Mouse (Mus musculus) ovary, adult 18-20 months (tissue): ENCODE results near the gene Gm49380.
"Not testable (repeated sequence)": the region's sequence is repeated elsewhere in the genome, so short reads cannot be mapped to it uniquely, and the experiment has no call there.

ENCODE experiments used
- DNase-seq: peaks from one replicate; pipeline ENCODE4 v3.0.0; 2022; ENCODE audit warnings: low spot score, mixed read lengths

Gene Gm49380

GRCm38 (mm10) chr9:44125026-44125425, 11.7 kb upstream of the Gm49380 start:
- no peak for DNase-seq

DNA sequence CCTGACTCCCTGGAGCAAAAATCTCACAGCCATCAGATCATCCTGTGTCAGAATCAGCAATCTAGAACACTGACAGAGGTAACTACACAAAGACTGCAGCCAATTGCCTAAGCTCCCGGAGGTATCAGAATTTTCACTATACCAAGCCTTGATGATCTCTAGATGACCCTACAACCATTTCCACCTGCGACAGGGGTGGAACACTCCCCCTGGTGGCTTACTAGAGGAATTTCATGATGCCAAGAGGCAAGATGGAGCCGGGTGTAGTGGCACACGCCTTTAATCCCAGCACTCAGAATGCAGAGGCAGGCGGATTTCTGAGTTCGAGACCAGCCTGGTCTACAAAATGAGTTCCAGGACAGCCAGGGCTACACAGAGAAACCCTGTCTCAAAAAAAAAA, 11.0 kb upstream of the Gm49380 start:
- no peak for DNase-seq

- no peak for DNase-seq
These were observed 6.7 kb upstream of the Gm49380 start for GRCm38 (mm10) chr9:44119948-44120465.

DNA sequence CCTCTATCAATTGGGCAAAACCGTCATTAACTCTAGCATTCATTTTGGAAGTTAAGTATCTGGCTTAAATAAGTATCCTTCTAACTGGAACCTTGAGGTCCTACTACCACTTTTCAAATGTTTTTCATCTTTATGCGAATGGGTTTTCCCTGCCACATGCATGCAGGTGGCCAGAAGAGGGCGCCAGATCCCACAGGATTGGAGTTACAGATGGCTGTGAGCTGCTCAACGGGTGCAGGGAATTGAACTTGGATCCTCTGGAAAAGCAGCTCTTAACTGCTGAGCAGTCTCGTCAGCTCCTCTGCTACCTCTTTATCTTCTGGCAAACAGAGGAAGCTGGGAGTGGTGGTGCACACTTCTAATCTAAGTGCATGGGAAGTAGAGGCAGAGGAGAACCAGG, 5.7 kb upstream of the Gm49380 start:
- DNase-seq, result no peak

DNA sequence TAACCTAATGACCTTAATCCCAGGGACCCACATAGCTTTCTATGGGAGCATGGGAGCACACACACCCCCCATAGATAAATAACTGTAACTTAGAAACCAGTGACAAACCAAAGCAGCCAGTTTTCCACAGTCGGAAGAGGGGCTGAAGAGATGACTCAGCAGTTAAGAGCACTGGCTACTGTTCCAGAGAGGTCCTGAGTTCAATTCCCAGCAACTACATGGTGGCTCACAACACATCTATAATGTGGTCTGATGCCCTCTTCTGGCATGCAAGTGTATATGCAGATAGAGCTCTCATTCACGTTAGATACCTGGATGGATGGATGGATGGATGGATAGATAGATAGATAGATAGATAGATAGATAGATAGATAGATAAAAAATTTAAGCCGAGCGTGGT, 2.9 kb upstream of the Gm49380 start:
- DNase-seq, result no peak

GRCm38 (mm10) chr9:44115599-44115998, 2.3 kb upstream of the Gm49380 start:
- DNase-seq, result no peak

GRCm38 (mm10) chr9:44114453-44114852, 1.2 kb upstream of the Gm49380 start:
- no peak for DNase-seq

- not testable (repeated sequence) for DNase-seq
These were observed 1.4 kb downstream of the Gm49380 start for GRCm38 (mm10) chr9:44111909-44112308.

DNA sequence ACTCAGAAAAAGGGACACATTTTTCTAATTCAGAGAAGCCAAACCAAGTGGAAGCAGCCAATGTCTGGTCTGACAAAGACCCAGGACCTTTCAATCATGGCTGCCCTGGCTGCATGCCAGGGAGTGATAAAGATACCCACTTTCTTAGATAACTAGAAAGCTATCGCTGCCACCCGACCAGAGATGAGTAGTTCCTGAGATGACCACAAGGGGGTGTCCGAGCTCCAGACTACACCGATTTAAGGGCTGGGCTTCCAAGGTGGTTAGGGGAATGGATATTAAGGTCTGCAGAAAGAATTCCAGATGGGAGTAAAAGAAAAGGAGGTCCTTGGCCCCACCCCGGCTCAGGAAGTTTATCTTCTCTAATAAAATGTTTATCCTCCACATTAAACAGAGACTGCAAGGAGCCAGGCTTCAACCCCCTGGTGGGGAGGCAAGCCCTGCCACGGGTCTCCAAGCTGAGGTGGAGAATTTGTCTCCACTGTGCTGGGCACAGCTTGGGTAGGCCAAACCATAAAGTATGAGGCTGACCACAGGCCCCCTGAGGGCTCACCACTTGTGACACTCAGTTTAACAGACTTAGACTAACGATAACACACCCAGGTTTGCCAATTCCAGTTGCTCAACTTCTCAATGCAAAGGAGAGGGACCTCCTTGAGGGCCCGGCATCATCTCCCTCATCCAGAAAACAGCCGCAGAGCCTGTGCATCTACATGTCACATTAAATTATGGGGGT, 3.8 kb downstream of the Gm49380 start:
- DNase-seq, result peak; percentile 32

GRCm38 (mm10) chr9:44108269-44109055, 4.8 kb downstream of the Gm49380 start:
- DNase-seq, result no peak

DNA sequence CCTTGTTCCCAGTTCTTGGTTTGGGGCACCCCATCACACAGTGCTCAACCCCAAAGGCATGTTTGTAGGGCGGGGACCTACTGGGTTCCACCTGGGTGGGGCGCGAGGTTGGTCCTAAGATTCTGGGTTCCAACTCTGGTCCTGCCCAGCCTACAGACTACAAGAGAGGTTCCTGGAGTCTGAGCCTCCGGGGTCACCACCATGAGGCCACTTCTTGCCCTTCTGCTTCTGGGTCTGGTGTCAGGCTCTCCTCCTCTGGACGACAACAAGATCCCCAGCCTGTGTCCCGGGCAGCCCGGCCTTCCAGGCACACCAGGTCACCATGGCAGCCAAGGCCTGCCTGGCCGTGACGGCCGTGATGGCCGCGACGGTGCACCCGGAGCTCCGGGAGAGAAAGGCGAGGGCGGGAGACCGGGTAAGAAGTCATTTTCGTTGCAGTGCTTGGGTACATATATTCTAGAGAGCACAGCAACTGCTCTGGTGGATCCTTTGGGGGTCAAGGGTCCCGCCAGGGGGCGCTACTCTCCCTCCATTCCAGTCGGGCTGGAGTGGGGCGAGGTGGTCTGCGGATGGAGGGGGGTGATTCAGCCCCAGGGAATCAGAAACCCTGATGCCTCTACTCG, 5.6 kb downstream of the Gm49380 start:
- peak; percentile 63 for DNase-seq

GRCm38 (mm10) chr9:44107110-44107509, 6.2 kb downstream of the Gm49380 start, which contains the start of gene C1qtnf5:
TSS of gene C1qtnf5 (plus strand) at chr9:44107245.
- DNase-seq, result peak; percentile 78

- no peak for DNase-seq
These were observed 6.7 kb downstream of the Gm49380 start for GRCm38 (mm10) chr9:44106596-44106995.

DNA sequence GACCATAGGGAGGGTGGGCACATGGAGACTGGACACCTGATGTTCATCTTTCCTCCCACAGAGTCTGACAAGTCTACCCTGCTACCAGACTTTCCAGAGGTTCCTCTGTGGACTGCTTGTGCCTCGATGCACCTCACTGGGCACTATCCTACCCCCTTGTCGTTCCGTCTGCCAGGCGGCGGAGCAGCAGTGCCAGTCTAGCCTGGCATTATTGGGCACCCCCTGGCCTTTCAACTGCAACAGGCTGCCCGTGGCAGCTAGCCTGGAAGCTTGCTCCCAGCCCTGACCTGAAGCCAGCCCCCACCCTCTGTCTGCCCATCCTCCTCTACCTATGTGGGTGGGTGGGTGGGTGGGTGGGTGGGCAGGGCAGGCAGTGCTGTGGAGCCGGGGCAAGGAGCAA, 7.1 kb downstream of the Gm49380 start:
- DNase-seq, result no peak

DNA sequence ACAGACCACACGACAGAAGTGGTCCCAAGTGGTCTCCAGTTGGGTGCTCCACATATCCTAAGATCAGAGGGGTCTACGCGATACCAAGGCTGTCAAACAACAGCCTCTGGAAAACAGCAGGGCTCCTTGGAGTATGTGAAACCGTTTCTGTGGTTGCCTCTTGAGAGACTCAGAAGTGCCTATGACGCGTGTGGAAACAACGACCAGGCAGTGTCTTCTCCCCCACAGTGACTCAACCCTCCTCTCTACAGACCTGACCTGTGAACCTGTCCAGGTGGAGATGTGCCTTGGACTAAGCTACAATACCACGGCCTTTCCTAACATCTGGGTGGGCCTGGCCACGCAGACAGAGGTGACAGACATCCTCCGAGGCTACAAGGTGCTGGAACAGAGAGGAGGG, 7.5 kb downstream of the Gm49380 start:
- DNase-seq, result no peak

DNA sequence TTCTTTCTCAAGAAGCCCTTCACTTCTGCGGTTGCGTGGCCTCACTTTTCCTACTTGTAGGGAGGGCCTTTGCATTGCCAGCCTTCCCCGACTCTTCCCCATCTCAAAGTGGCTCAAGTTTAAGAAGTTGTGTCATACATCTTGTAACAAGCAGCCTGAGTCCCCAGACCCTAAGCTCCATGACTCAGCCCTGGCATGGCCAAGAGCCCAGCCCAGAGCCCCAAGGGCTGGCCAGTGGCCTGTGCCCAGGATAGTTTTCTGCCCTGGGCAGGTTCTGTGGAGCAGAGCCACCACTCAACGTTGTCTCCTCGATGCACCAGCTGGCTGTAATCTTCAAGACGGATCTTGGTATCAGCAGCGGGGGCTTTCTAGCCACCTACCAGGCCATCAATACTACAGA, 8.4 kb downstream of the Gm49380 start:
- no peak for DNase-seq

GRCm38 (mm10) chr9:44101490-44101889, 11.8 kb downstream of the Gm49380 start, which contains the start of gene Mfrp:
TSS of gene Mfrp (plus strand) at chr9:44101729.
- no peak for DNase-seq

GRCm38 (mm10) chr9:44096536-44096935, 16.8 kb downstream of the Gm49380 start:
- peak; percentile 68 for DNase-seq

- no peak for DNase-seq
These were observed 17.5 kb downstream of the Gm49380 start for GRCm38 (mm10) chr9:44095781-44096180.

- DNase-seq, result no peak
These were observed 18.6 kb downstream of the Gm49380 start for GRCm38 (mm10) chr9:44094737-44095136.

- DNase-seq, result peak; percentile 46
These were observed 19.4 kb downstream of the Gm49380 start for GRCm38 (mm10) chr9:44093612-44094503.
